Mouse (Mus musculus) brown adipose tissue, adult 24 weeks (tissue): ENCODE results near the gene Lmntd2. TPM values are rescaled to one million over a fixed set of nuclear protein-coding genes. Genes with fewer than 3 reads are reported as not detected.
A peak's percentile ranks its signal among the peaks of the same experiment; 100 is the strongest.

Source experiments
- H3K27ac ChIP-seq: fragments of 200-500 bp; replicated peaks from 2 replicates; pipeline ENCODE4 v1.5.1; 2012; ENCODE audit warnings: low read depth, mild to moderate bottlenecking, low read length
- H3K4me1 ChIP-seq: fragments of 200-500 bp; 2 replicates; pipeline ENCODE4 v1.6.1; 2012; ENCODE audit warnings: low read length, mixed read lengths; ENCODE audit not compliant: control insufficient read depth, insufficient read depth, insufficient read length
- H3K4me3 ChIP-seq: fragments of 200-500 bp; 2 replicates; pipeline ENCODE4 v1.5.1; 2012; ENCODE audit warnings: low read depth, mild to moderate bottlenecking, low read length, moderate library complexity; ENCODE audit not compliant: insufficient read depth
- polyA plus RNA-seq: library from polyadenylated mRNA; stranded (reverse); fragments of >200 nt; gene quantifications from 2 replicates; pipeline ENCODE4 v1.2.4, GENCODE M21; 2012; ENCODE audit not compliant: missing spikeins, insufficient read depth, insufficient read length

Lmntd2 gene
- polyA plus RNA-seq, 1 experiment = not detected

DNA sequence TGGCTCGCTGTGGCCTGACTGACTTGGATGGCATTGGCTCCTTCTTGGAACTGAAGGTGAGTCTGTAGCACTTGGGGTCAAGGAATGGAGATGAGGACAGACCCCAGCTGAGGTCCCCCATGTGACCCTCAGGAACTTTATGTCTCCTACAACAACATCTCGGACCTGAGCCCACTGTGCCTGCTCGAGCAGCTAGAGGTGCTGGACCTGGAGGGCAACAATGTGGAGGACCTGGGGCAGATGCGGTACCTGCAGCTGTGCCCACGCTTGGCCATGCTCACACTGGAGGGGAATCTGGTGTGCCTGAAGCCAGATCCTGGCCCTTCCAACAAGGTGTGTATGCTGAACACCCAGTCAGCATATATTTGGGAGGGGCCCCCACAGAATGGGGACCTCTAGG, 8.4 kb downstream of the Lmntd2 start:
- Histone ChIP-seq H3K4me1 (no peaks in the 10 kb centered on the region), H3K27ac (no peak overlapping the region), H3K4me3 (no peak overlapping the region)

DNA sequence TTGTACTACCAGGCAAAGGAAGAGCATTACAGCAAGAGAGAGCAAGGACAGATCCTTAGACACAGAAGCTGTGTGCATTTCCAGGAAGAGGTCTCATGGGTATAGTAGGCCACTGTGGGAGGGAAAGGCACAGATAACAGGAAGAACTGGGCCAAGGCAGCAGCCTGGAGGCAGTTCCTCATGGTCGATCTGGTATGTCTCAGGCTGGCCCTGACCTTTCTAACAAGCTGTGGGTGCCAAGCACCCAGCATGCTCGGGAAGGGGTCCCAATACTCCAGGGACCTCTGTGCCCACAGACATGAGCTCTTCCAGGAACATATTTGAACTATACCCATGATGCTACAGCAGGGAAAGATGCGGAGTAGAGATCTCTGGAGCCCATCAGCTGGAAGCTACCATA, 9.3 kb downstream of the Lmntd2 start:
- Histone ChIP-seq H3K27ac (no peak overlapping the region), H3K4me1 (no peaks in the 10 kb centered on the region), H3K4me3 (no peak overlapping the region)

DNA sequence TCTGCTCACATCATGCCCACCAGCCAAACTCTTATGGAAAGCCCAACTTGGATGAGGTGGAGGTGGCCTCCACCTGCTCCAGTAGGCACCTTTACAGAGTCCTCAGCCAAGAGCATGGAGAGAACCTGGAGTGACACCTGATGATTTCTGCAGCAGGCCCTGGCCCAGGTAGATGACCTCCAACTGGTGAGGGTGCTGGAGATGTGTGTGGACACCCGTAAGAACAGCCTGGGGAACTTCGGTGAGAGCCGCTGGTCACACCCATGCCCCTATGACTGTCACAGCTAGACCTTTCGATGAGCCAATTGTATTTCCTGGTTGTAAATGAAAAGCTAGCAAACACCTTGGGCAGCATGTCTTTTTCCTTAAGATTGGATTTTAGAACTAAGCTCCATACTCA, 15.8 kb downstream of the Lmntd2 start:
- H3K27ac ChIP-seq = no peak overlapping the region
- H3K4me3 ChIP-seq = no peak overlapping the region
- peaks cover 3% of the 10 kb centered on the region; the same call in 1 of the 2 replicates for H3K4me1 ChIP-seq

DNA sequence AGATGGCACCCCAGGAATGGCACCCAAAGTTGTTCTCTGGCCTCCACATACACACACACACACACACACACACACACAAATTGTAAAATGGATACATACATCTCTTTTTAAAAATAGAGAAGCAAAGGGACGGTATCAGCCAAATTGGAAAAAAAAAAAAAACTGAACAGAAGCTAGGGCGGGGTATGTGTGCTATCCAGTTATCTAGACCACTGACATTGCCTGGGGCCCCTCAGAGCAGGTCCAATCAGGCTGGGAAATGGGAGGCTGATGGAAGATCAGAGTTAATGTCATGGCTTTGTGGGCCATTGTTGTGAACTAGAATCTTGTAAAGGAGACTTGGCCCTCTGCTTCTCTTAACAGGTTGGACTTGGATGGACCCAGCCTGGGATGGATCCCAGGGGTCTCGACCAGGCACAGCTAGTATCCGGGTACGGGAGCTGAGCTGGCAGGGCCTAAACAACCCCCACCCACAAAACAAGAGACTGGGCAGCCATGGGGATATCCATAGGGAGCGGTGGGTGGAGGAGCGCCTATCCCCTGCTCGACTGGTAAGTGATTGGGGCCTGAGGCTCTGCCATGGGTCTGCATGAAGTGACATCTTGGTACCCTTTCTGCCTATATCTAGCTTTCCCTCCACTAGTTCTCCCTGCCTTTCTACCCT, 17.1 kb downstream of the Lmntd2 start:
- Histone ChIP-seq H3K4me1 (peaks cover 13% of the 10 kb centered on the region), H3K27ac (no peak overlapping the region), H3K4me3 (no peak overlapping the region)

DNA sequence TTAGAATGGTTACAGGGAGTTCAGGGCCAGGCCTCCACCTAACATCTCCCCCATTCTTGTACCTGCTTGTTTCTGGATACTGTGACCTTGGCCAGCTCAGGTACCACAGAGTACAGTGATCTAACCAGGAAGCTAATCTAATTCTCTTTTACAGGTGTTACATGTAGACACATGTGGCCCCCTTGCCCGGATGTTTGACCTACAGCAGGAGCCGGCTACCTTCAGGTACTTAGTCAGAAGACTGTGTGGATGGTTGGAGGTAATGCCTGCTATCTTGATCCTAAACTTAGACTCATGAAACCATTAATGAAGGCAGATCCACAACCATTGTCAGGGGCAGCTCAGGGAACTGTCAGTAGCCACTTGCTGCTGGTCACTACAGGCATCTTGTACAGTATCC, 18.1 kb downstream of the Lmntd2 start:
- peaks cover 17% of the 10 kb centered on the region for H3K4me1 ChIP-seq
- H3K4me3 ChIP-seq = no peak overlapping the region
- no peak overlapping the region for H3K27ac ChIP-seq

DNA sequence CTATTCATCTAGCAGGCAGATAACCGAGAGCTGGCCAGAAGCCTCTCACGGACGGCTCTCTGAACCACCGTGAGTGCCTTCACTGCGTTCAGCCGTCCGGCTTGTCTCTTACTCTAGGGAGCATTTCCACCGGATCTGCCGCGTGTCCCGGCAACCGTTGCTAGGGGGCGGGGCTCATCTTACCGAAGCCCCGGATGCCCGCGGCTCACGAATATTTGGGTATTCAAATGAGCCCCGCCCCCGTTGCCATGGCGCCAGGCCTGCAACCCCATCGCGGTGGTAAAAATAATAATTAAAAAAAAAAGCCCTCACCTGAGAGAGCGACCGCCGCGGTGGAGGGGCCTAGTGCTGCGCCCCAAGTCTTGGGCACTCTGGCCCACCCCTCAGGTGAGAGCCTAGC, 19.1 kb downstream of the Lmntd2 start:
- peaks cover 17% of the 10 kb centered on the region for H3K4me1 ChIP-seq
- H3K27ac ChIP-seq = no peak overlapping the region
- H3K4me3 ChIP-seq = peak overlapping the region; percentile 69

DNA sequence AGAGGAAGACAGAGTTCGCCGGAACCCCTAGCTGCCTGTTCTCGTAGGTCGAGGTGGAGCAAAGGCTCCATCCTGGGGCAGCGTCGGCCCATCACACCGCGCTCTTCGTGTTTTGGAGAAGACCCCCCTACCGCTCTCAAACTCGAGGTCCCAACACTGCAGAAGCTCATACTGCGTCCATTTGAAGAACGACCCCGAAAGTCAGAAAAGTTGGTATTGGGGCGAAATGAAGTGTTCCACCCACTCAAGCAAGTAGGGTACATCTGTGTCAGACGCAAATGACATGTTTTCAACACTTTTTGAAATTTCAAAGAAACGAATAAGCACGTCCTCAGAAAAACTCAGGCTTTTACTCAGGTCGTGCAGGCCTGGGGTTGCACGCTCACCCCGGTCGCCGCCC, 19.5 kb downstream of the Lmntd2 start:
- peaks cover 17% of the 10 kb centered on the region for H3K4me1 ChIP-seq
- H3K27ac ChIP-seq = peak overlapping the region; percentile 2; the same call in 1 of the 2 replicates

DNA sequence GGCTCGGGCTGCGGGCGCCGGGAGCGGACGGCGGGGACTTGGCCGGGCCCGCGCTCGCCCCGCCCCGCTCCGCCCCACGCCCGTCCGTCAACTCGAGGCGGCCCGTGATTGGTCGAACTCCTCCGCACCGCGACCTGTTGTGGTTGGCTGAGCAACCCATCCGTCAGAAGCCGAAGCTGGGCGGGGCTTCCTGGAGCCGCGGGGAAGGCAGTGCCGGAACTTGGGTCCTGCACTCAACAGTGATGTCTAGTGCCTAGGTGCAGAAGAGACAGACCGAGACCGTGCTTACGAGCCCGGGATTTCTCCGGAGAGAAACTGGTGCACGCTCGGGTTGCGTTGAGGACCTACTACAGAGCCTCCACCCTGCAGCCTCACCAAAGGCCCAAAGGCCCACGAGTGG, 19.9 kb downstream of the Lmntd2 start, which contains the start of the genes Hras and Lrrc56:
TSS of gene Hras (minus strand) at position 58 of the 400 bp plus-strand sequence.
TSS of gene Lrrc56 (plus strand) at position 210 of the 400 bp plus-strand sequence.
- H3K27ac ChIP-seq = peak within 1 kb of the TSS; percentile 46
- peak within 1 kb of the TSS; percentile 99 for H3K4me3 ChIP-seq

More for the DNA sequence above, 19.5 kb downstream of the Lmntd2 start:
- peak overlapping the region; percentile 69 for H3K4me3 ChIP-seq

DNA sequence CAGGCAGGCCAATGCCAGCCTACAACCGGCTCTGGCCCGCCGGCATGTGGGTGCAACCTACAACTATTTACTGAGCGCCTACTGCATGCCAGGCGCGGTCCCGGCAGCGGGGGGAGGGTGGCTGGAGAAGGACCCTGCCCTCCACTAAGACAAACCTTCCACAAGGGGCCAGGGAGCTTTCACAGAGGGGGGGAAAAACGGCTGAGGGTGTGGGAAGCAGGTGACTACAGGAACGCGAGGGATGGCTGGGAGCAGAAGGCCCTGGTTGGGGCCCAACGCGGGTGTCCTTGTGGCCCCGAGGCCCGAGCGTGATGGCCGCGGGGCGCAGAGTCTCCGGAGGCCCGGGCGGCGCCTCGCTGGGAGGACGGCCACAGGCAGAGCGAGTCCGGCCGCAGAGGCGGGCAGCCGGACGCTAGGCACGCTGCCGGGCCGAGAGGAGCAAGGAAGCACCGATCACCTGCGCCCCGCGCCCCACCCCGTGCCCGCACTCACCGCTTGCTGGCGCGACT, 20.5 kb downstream of the Lmntd2 start:
- H3K4me1 ChIP-seq = peaks cover 17% of the 10 kb centered on the region

More for the DNA sequence above, 19.9 kb downstream of the Lmntd2 start, which contains the start of the genes Hras and Lrrc56:
- peaks cover 17% of the 10 kb centered on the region for H3K4me1 ChIP-seq

DNA sequence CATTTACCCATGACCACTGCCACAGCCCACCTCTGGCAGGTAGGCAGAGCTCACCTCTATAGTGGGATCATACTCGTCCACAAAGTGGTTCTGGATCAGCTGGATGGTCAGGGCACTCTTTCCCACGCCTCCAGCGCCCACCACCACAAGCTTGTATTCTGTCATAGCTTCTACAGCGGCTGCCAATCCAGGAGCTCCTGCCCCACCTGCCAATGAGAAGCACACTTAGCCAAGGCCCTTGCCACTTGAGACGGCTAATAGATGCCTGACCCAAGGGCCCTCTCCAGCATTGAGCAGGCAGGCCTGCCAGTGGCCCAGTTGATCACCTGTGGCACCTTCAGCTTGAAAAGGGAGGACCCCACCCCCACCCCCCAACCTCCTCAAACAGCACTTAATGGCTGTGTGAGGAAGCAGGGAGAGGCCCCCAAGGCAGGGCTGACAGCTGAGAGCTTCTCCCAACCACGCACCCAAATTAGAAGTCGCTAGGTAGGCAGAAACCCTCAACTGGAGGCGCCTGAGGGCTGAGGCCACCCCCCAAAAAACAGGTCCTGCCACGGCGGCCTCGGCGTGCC, 21.0 kb downstream of the Lmntd2 start:
- H3K4me3 ChIP-seq = peak overlapping the region; percentile 99
- peak overlapping the region; percentile 46 for H3K27ac ChIP-seq

More for the DNA sequence above, 20.5 kb downstream of the Lmntd2 start:
- peak overlapping the region; percentile 99 for H3K4me3 ChIP-seq
- peak overlapping the region; percentile 46 for H3K27ac ChIP-seq

DNA sequence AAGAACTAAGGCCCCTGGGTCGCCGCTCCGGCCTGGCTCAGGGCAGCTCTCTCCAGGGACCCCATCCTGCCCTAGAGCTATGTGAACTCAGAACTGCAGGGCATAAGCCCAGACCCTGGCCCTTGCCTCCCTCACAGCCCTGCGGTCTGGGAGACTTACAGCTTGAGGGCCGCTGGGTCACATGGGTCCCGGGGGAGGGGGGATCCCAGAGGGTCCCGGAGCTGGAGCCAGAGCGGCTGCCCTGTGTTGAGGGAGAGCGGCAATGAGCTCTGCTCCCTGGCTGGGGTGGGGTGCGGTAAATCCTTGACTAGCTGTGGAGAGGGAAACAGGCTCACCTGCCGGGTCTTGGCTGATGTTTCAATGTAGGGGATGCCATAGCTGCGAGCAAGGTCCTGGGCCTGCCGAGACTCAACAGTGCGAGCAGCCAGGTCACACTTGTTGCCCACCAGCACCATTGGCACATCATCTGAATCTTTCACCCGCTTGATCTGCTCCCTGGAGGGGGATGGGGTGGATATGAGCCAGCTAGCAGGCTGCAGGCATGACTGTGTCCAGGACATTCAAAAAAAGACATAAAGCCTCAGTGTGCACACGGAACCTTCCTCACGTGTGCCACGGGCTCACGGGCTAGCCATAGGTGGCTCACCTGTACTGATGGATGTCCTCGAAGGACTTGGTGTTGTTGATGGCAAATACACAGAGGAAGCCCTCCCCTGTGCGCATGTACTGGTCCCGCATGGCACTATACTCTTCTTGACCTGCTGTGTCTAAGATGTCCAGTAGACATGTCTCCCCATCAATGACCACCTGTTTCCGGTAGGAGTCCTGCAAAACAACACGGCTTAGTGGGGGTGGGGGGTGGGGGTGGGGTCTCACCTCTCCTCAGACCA, 21.8 kb downstream of the Lmntd2 start:
- Histone ChIP-seq H3K27ac (no peak overlapping the region), H3K4me3 (no peak overlapping the region; the same call in 1 of the 2 replicates), H3K4me1 (peaks cover 17% of the 10 kb centered on the region)

More for the DNA sequence above, 21.0 kb downstream of the Lmntd2 start:
- H3K4me1 ChIP-seq = peaks cover 17% of the 10 kb centered on the region

DNA sequence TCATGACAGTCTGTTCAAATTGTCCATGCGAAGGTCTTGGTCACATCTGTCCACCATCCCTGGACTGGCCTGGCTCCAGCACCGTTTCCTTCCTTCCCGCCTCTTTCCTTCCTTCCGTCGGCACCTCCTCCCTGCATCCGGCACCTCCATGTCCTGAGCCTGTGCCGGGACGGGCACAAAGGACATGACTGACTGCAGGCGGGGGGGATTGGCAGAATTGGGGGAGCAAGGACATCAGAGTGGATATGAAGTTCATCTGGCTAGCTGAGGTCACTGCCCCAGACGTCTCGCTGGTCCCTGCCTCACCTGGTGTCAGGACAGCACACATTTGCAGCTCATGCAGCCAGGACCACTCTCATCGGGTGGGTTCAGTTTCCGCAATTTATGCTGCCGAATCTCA, 22.8 kb downstream of the Lmntd2 start:
- H3K27ac ChIP-seq = peak overlapping the region; percentile 15
- 0 out of 2 replicates have a peak overlapping the region, but pooled peaks have one; percentile 4 for H3K4me3 ChIP-seq
- H3K4me1 ChIP-seq = peaks cover 17% of the 10 kb centered on the region

DNA sequence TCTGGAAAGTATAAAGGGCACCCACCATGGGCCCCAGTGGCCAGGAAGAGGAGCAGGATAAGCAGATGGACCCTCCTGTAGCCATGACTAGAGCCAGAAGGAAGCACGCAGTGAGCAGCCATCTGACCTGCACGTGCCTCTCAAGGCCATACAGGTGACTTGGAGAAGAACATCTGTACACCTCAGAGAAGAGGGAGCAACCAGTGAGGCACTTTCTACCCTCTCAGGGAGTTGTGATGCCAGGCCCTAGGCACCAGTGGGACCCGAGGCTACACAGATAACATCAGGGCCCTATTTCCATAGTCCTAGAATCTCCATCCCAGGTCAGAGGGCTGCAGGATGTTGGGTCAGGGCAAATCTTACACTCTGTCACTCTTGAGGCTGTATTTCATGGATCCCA, 23.7 kb downstream of the Lmntd2 start:
- no peak overlapping the region for H3K27ac ChIP-seq
- peaks cover 17% of the 10 kb centered on the region for H3K4me1 ChIP-seq
- H3K4me3 ChIP-seq = no peak overlapping the region

DNA sequence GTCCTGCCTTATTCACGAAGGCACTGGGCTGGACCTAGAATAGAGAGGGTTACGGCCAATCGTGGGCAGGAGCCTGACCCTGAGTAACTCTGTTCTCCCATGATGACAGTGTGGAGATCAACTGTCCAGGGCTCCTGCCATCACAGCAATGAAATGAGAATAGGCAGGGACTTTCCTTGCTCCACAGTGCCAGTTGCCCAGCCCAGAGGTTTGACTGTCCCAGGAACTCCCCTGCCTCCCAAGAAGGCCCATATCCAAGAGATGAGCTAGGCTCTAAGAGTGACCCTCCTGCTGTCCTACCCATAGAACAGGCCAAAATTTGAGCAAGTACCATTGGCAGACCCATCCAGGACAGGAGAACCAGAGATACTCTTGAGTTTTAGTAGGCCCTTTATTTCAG, 25.1 kb downstream of the Lmntd2 start:
- H3K27ac ChIP-seq = no peak overlapping the region
- H3K4me1 ChIP-seq = peaks cover 14% of the 10 kb centered on the region
- no peak overlapping the region for H3K4me3 ChIP-seq

DNA sequence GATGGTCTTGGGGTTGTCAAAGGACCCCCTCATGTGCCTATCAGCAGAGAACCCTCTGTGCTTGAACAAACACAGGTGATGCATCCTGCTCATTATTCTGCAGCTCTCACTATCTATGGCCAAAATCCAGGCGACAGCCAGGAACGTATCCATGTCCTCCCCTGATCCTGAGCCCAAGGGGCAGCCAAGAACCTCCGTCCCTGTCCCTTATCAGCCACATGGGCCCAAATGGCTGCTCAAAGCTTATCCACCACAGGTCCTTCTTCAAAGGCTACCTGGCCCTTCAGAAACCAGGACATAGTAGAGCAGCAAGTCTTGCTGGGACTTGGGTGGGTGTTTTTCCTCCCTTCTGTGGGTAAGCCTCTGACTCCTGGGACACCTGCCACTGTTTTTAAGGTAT, 25.7 kb downstream of the Lmntd2 start:
- Histone ChIP-seq H3K27ac (no peak overlapping the region), H3K4me3 (no peak overlapping the region), H3K4me1 (peaks cover 14% of the 10 kb centered on the region)
